12 mouse cellular contexts compared by ENCODE assay signal in genomic region chr3:55785981-55786725, GRCm38 (mm10). TPM values are rescaled to one million over a fixed set of nuclear protein-coding genes. Genes with fewer than 3 reads are reported as not detected.
DNase-seq lines count a peak whose midpoint lies in the region; ATAC-seq and TF ChIP-seq lines count a peak whose summit lies in the region.
"Had no signal": no experiment of that assay in that cellular context is flagged by ENCODE, and none has a peak within 500 bp of the region (broad histone marks: within the 10 kb centered on the region; RNA-seq: fewer than 3 reads in every experiment).

No protein-coding gene starts in this region.

- peaks cover 70% of the 10 kb centered on the region for H3K27me3 ChIP-seq in intestine, embryonic 14.5 days (replicated peaks; ENCODE audit: control insufficient read depth, insufficient read depth, low read length)
- H3K27me3 ChIP-seq in intestine, embryonic 16.5 days (replicated peaks; ENCODE audit: control insufficient read depth, insufficient read depth, low read length) = peaks cover 27% of the 10 kb centered on the region
- H3K27me3 ChIP-seq in hindbrain, postnatal 0 days (ENCODE audit: insufficient read depth, low read length) = no peaks in the 10 kb centered on the region
- peaks cover 41% of the 10 kb centered on the region for H3K27me3 ChIP-seq in neural tube, embryonic 13.5 days
- H3K27me3 ChIP-seq in kidney, embryonic 14.5 days (ENCODE audit: control insufficient read depth, insufficient read depth, low read length) = peaks cover 48% of the 10 kb centered on the region
- H3K27me3 ChIP-seq: CH12.LX had no signal

- no peak for ATAC-seq in intestine, embryonic 14.5 days (replicated peaks; ENCODE audit: low FRiP score, low TSS enrichment, low read depth)
- no peak for ATAC-seq in intestine, embryonic 16.5 days
- no peak for ATAC-seq in hindbrain, postnatal 0 days
- no peak for ATAC-seq in neural tube, embryonic 13.5 days (ENCODE audit: low read depth)
- ATAC-seq in kidney, embryonic 14.5 days (ENCODE audit: low FRiP score, low TSS enrichment) = no peak

- no peak overlapping the region for H3K4me2 ChIP-seq in intestine, embryonic 14.5 days (ENCODE audit: low read length)
- no peak overlapping the region for H3K4me2 ChIP-seq in intestine, embryonic 16.5 days (ENCODE audit: low read depth, low read length)
- H3K4me2 ChIP-seq in hindbrain, postnatal 0 days (ENCODE audit: low read depth, low read length) = peak overlapping the region; percentile 77
- H3K4me2 ChIP-seq in neural tube, embryonic 13.5 days = peak overlapping the region; percentile 78
- no peak overlapping the region for H3K4me2 ChIP-seq in kidney, embryonic 14.5 days (replicated peaks; ENCODE audit: low read depth, low read length)

- H3K36me3 ChIP-seq in intestine, embryonic 14.5 days (ENCODE audit: control insufficient read depth, insufficient read depth, low read length) = no peaks in the 10 kb centered on the region
- no peaks in the 10 kb centered on the region for H3K36me3 ChIP-seq in intestine, embryonic 16.5 days (ENCODE audit: control insufficient read depth, insufficient read depth, low read length)
- H3K36me3 ChIP-seq in hindbrain, postnatal 0 days (ENCODE audit: insufficient read depth, low read length) = no peaks in the 10 kb centered on the region
- no peaks in the 10 kb centered on the region for H3K36me3 ChIP-seq in neural tube, embryonic 13.5 days
- no peaks in the 10 kb centered on the region for H3K36me3 ChIP-seq in kidney, embryonic 14.5 days (ENCODE audit: control insufficient read depth, insufficient read depth, low read length)

- peaks cover 10% of the 10 kb centered on the region; the same call in 1 of the 2 replicates for H3K4me1 ChIP-seq in intestine, embryonic 14.5 days (replicated peaks; ENCODE audit: control insufficient read depth, insufficient read depth, low read length)
- peaks cover 3% of the 10 kb centered on the region for H3K4me1 ChIP-seq in intestine, embryonic 16.5 days (ENCODE audit: control insufficient read depth, insufficient read depth, low read length)
- H3K4me1 ChIP-seq in hindbrain, postnatal 0 days (ENCODE audit: insufficient read depth, low read length) = peaks cover 4% of the 10 kb centered on the region; the same call in 1 of the 2 replicates
- peaks cover 60% of the 10 kb centered on the region for H3K4me1 ChIP-seq in neural tube, embryonic 13.5 days (replicated peaks)
- H3K4me1 ChIP-seq in kidney, embryonic 14.5 days (ENCODE audit: control insufficient read depth, insufficient read depth, low read length) = peaks cover 11% of the 10 kb centered on the region; the same call in 1 of the 2 replicates

- peak overlapping the region; percentile 18 for H3K4me3 ChIP-seq in intestine, embryonic 14.5 days (ENCODE audit: low read depth, low read length)
- H3K4me3 ChIP-seq in intestine, embryonic 16.5 days (ENCODE audit: low read length) = no peak overlapping the region
- peak overlapping the region; percentile 49 for H3K4me3 ChIP-seq in hindbrain, postnatal 0 days (ENCODE audit: low read length)
- peak overlapping the region; percentile 46 for H3K4me3 ChIP-seq in neural tube, embryonic 13.5 days
- H3K4me3 ChIP-seq in kidney, embryonic 14.5 days (ENCODE audit: low read length) = no peak overlapping the region

- TF ChIP-seq CTCF in hindbrain, postnatal 0 days (IDR thresholded peaks at IDR 0.05; ENCODE audit: low read depth) = no peak

- 38% methylated on average over 3 of the region's 3 CpGs for WGBS in intestine, embryonic 14.5 days
- WGBS in intestine, embryonic 16.5 days = 52% methylated on average over 3 of the region's 3 CpGs
- 31% methylated on average over 3 of the region's 3 CpGs for WGBS in hindbrain, postnatal 0 days
- WGBS in neural tube, embryonic 13.5 days = 9% methylated on average over 3 of the region's 3 CpGs
- 23% methylated on average over 3 of the region's 3 CpGs for WGBS in kidney, embryonic 14.5 days

- no peak overlapping the region for H3K9ac ChIP-seq in intestine, embryonic 14.5 days (ENCODE audit: low read length)
- no peak overlapping the region for H3K9ac ChIP-seq in intestine, embryonic 16.5 days (ENCODE audit: low read depth, low read length)
- peak overlapping the region; percentile 83 for H3K9ac ChIP-seq in hindbrain, postnatal 0 days (replicated peaks; ENCODE audit: low read length)
- H3K9ac ChIP-seq in neural tube, embryonic 13.5 days = peak overlapping the region; percentile 87
- no peak overlapping the region for H3K9ac ChIP-seq in kidney, embryonic 14.5 days (ENCODE audit: low read depth, low read length)
- H3K9ac ChIP-seq: liver, embryonic 14.5 days had no signal

- no peak overlapping the region for H3K27ac ChIP-seq in intestine, embryonic 14.5 days (ENCODE audit: low read depth)
- no peak overlapping the region for H3K27ac ChIP-seq in intestine, embryonic 16.5 days (ENCODE audit: low read length)
- H3K27ac ChIP-seq in hindbrain, postnatal 0 days = peak overlapping the region; percentile 97
- H3K27ac ChIP-seq in neural tube, embryonic 13.5 days (replicated peaks) = peak overlapping the region; percentile 99
- H3K27ac ChIP-seq in kidney, embryonic 14.5 days (ENCODE audit: low read depth, low read length) = no peak overlapping the region
- H3K27ac ChIP-seq: liver, embryonic 14.5 days had no signal

- H3K9me3 ChIP-seq in intestine, embryonic 14.5 days (ENCODE audit: control insufficient read depth, low read length) = no peaks in the 10 kb centered on the region
- no peaks in the 10 kb centered on the region for H3K9me3 ChIP-seq in intestine, embryonic 16.5 days (ENCODE audit: control insufficient read depth, low read length)
- H3K9me3 ChIP-seq in hindbrain, postnatal 0 days (ENCODE audit: low read length) = no peaks in the 10 kb centered on the region
- H3K9me3 ChIP-seq in neural tube, embryonic 13.5 days = no peaks in the 10 kb centered on the region
- no peaks in the 10 kb centered on the region for H3K9me3 ChIP-seq in kidney, embryonic 14.5 days (ENCODE audit: control insufficient read depth, low read length)

- peak; percentile 66 for DNase-seq in intestine, embryonic 14.5 days (ENCODE audit: low spot score)
- peak; percentile 28 for DNase-seq in embryo, embryonic 10.5 days (ENCODE audit: low spot score)
- peak; percentile 44 for DNase-seq in hindbrain, postnatal 0 days (ENCODE audit: low spot score)
- DNase-seq in thymus, postnatal 25 days = no peak
- DNase-seq in testis, postnatal 10 days (ENCODE audit: low spot score) = no peak
- DNase-seq: gastrocnemius, postnatal 14 days; heart, postnatal 10 days had no signal

RNA-seq across cellular contexts. Expression of gene Mab21l1, which starts 3.8 kb away (rescaled TPM):
- polyA plus RNA-seq in intestine, embryonic 14.5 days (2014; fragmentation: Nextera tagmentation; extraction: Ambion mirVana) = 16.6 and 23.5 TPM in 2 replicates
- polyA plus RNA-seq in intestine, embryonic 16.5 days (2015; fragmentation: Nextera tagmentation; extraction: Ambion mirVana) = 8.8 and 9.4 TPM in 2 replicates
- total RNA-seq in hindbrain, postnatal 0 days (2014; rRNA removed) = 132 and 137 TPM in 2 replicates
- polyA plus RNA-seq in hindbrain, postnatal 0 days (2015; fragmentation: Nextera tagmentation; extraction: Ambion mirVana) = 175 and 179 TPM in 2 replicates
- 80.7 and 96.6 TPM in 2 replicates for polyA plus RNA-seq in neural tube, embryonic 13.5 days (2015; fragmentation: Nextera tagmentation; extraction: Ambion mirVana)
- 0.63 and 0.87 TPM in 2 replicates for polyA plus RNA-seq in kidney, embryonic 14.5 days (2014; fragmentation: Nextera tagmentation; extraction: Ambion mirVana)
- total RNA-seq: CH12.LX had no signal

Comparison
In these comparisons a context has a peak if more than half of its experiments do, and no peak if none do; other contexts are left out.
1. H3K4me3 ChIP-seq: peak in intestine, embryonic 14.5 days (single experiment), hindbrain, postnatal 0 days (single experiment) and neural tube, embryonic 13.5 days (single experiment); none in intestine, embryonic 16.5 days (single experiment) and kidney, embryonic 14.5 days (single experiment).
2. DNase-seq: peak in intestine, embryonic 14.5 days (single experiment), embryo, embryonic 10.5 days (single experiment) and hindbrain, postnatal 0 days (single experiment); none in thymus, postnatal 25 days (single experiment) and testis, postnatal 10 days (single experiment).
3. H3K27ac ChIP-seq: peak in hindbrain, postnatal 0 days (single experiment) and neural tube, embryonic 13.5 days (single experiment); none in intestine, embryonic 14.5 days (single experiment), intestine, embryonic 16.5 days (single experiment) and kidney, embryonic 14.5 days (single experiment).
4. H3K4me2 ChIP-seq: peak in hindbrain, postnatal 0 days (single experiment) and neural tube, embryonic 13.5 days (single experiment); none in intestine, embryonic 14.5 days (single experiment), intestine, embryonic 16.5 days (single experiment) and kidney, embryonic 14.5 days (single experiment).
5. H3K9ac ChIP-seq: peak in hindbrain, postnatal 0 days (single experiment) and neural tube, embryonic 13.5 days (single experiment); none in intestine, embryonic 14.5 days (single experiment), intestine, embryonic 16.5 days (single experiment) and kidney, embryonic 14.5 days (single experiment).